Mouse (Mus musculus) cerebellum, adult 2 months (tissue): ENCODE measurements at regions not wholly inside any gene's neighbourhood (a gene's known extent, or its start where the extent isn't known, plus 50 kb on each side); places are given as distances from the start of the nearest gene placed in this dataset.

Experiments
- DNase-seq, 2 experiments: peaks; one replicate each; pipeline ENCODE4 v3.0.0; 2021
- H3K27ac ChIP-seq: fragments of 200-500 bp; 2 replicates; pipeline ENCODE4 v1.5.1; 2012; ENCODE audit warnings: low read length, control low read depth, inconsistent platforms; ENCODE audit not compliant: insufficient read depth
- H3K27me3 ChIP-seq: fragments of 200-500 bp; 2 replicates; pipeline ENCODE4 v1.6.1; 2012; ENCODE audit warnings: inconsistent platforms, mild to moderate bottlenecking, low read length, moderate library complexity; ENCODE audit not compliant: control insufficient read depth, insufficient read depth
- H3K4me1 ChIP-seq: fragments of 200-500 bp; 2 replicates; pipeline ENCODE4 v1.6.1; 2011; ENCODE audit warnings: low read length; ENCODE audit not compliant: control insufficient read depth, insufficient read depth
- H3K4me3 ChIP-seq: fragments of 200-500 bp; replicated peaks from 2 replicates; pipeline ENCODE3; 2011; ENCODE audit warnings: mild to moderate bottlenecking, low read depth, low read length, control low read depth; ENCODE audit not compliant: insufficient read depth
- CTCF ChIP-seq: fragments of 200-500 bp; IDR thresholded peaks from 2 replicates; pipeline ENCODE4 v1.5.1; 2011; ENCODE audit warnings: low read depth, mild to moderate bottlenecking, control low read depth, low read length, moderate library complexity, borderline replicate concordance; ENCODE audit not compliant: insufficient read depth
- POLR2A ChIP-seq: fragments of 200-500 bp; IDR thresholded peaks from 2 replicates; pipeline ENCODE4 v1.6.1; 2011; ENCODE audit warnings: low read length, control low read depth, borderline replicate concordance; ENCODE audit not compliant: insufficient read depth
- WGBS: fragments of 180-500 bp; shearing (Covaris S2); methylation state at CpG from one replicate; pipeline ENCODE4 v1.1.7; 2018; 5-methylcytosine and 5-hydroxymethylcytosine counted together

DNA sequence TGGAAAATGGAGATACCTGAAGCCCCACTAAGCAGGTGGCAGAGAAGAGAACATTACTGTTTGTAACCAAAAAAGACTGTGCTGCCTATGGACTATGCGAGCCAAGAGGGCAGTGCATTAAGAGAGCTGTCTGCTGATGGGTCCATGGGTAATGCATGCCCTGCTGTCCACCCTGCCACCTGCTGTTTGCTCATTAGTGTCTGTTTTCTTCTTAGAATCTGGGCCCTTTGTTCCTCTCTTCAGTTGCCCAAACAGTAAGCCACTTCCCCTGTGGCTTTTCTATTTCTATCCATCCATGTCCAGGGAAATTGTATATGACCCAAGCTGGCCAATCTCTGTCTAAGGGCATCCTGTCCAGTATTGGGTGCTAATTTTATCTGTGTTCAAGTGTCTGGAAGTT is 901.2 kb upstream of the Fam160b2 start:
- peak in 1 of 2 experiments; percentile 2 for DNase-seq
- H3K4me1 ChIP-seq: no peaks in the 10 kb centered on the region
- no peak overlapping the region for H3K4me3 ChIP-seq
- TF ChIP-seq POLR2A (no peak), CTCF (no peak)
- no peak overlapping the region for H3K27ac ChIP-seq
- WGBS: 59% methylated on average over 1 of the region's 1 CpGs
- no peaks in the 10 kb centered on the region for H3K27me3 ChIP-seq

DNA sequence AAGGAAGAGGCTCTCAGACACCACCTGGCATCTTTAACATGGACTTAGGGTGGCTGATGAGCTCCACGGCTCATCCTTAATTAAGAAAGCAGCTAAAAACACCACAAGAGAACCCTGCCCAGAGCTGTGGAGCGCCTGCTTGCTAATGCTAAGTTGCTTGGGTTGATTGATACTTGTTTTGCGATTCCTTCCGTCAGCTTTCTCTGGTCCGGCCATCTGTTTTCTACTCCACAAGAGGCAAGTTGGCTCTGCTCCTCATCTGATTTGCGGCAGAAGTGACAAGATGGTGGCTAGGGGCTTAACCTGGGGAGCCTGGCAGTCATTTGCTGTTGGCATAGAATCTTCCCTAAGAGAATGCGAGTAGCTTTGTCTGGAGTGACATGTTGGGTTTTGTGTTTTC is 891.6 kb upstream of the Fam160b2 start:
- DNase-seq: peak in 1 of 2 experiments; percentile 16
- Histone ChIP-seq H3K27ac (no peak overlapping the region), H3K4me3 (no peak overlapping the region), H3K4me1 (no peaks in the 10 kb centered on the region), H3K27me3 (no peaks in the 10 kb centered on the region)
- TF ChIP-seq POLR2A (no peak), CTCF (no peak)
- WGBS: 16% methylated on average over 7 of the region's 7 CpGs

DNA sequence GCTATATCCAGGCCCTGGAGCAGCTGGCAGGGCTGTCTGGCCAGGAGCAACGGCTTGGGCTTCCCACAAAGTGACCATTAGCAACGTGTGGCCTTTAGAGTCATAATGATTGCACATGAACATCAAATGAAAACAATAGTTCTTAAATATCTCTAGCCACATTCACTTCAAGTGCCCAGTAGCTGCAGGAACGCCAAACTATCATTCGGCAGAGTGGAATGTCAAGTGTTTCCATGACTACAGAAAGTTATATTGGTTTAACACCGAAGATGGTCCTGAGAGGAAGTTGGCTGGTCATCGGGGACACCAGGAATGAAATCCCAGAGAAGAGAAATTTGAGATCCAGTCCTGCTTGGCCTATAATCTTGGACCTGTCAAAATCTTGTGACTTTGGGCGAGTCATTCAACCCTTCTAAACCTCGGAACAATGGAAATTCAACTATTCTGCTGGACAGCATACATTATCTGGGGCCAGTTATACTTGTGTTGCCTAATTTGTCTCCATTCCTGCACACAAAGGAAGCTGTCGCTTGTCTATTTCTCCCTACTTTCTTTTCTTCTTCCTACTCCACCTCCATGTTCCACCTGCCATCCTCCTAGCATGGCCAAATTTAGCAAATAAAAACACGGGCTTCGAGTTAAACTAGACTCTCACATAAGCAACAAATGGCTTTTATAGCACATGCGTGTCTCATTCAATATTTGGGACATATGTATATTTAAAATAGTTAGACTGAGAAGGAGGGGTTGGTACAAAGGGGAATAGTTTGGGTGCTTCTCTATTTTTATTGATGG is 886.7 kb upstream of the Fam160b2 start:
- Histone ChIP-seq H3K4me1 (no peaks in the 10 kb centered on the region), H3K27me3 (no peaks in the 10 kb centered on the region), H3K4me3 (no peak overlapping the region), H3K27ac (no peak overlapping the region)
- 83% methylated on average over 12 of the region's 12 CpGs for WGBS
- no peak for TF ChIP-seq CTCF
- no peak for TF ChIP-seq POLR2A
- no peak for DNase-seq

DNA sequence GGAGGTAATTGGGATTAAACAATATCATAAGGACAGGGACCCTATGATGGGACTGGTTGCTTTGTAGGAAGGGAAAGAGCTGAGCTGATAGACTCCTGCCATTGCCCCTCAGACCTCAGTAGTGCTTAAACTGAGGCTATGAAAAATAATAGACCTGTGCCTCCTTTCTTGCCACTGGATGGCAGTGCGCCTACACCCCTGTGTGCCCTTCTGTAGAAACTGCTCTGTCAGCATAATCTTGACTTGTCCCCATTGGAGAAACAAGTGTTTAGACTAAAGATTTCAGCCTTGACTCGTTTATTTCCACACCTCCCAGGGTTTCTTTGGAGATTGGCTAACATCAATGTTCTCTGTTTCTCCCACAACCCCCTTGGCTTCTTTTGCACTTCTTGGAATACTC is 876.0 kb upstream of the Fam160b2 start:
- TF ChIP-seq POLR2A (no peak), CTCF (peak; percentile 48; the same call in 1 of the 2 replicates)
- H3K27me3 ChIP-seq: no peaks in the 10 kb centered on the region

DNA sequence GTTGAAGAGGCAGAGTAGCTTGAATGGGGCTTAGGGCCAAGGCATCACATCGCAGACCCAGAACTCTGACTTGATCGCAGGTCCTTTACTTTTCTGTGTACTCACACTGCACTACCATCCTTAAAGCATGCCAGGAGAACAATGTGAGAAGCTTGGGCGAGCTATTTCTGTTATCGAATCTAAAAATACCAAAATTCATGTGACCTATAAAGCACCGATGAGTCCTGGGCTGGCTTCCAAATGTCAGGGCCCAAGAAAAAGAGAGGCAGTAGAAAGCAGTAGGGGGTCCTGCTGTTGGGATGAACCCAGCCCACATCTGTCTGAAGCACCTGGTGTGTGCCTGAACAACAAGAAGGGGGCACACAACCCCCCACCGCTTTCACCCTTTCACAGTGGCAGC is 874.3 kb upstream of the Fam160b2 start:
- no peak overlapping the region for H3K4me3 ChIP-seq
- no peak overlapping the region for H3K27ac ChIP-seq
- H3K4me1 ChIP-seq: peaks cover 4% of the 10 kb centered on the region; the same call in 1 of the 2 replicates
- H3K27me3 ChIP-seq: no peaks in the 10 kb centered on the region
- WGBS: 18% methylated on average over 6 of the region's 6 CpGs
- DNase-seq: peak; percentile 22 to 36
- no peak for TF ChIP-seq CTCF
- no peak for TF ChIP-seq POLR2A

More for the DNA sequence above, 876.0 kb upstream of the Fam160b2 start:
- DNase-seq: no peak
- WGBS: 56% methylated on average over 2 of the region's 2 CpGs
- H3K27ac ChIP-seq: no peak overlapping the region
- no peak overlapping the region for H3K4me3 ChIP-seq
- peaks cover 4% of the 10 kb centered on the region; the same call in 1 of the 2 replicates for H3K4me1 ChIP-seq

DNA sequence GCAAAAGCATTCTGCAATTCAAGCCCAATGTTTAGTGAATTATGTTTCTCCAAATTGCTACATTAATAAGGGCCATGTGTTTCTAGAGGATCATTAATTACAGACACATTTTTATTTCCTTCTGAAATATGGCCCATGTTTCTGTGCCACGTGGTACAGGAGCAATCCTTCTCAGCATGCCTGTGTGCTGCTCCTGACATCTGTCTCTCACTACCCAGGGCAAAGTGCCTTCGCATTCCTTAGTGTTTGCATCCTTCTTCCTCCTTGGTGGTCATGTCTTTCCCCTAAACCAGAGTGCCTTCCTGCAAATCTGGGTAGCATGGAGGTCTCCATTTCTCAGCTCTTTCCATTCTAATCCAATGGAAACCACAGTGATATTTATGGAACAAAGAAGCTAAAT is 832.7 kb upstream of the Fam160b2 start:
- no peaks in the 10 kb centered on the region for H3K27me3 ChIP-seq
- TF ChIP-seq CTCF (no peak), POLR2A (no peak)
- H3K4me3 ChIP-seq: no peak overlapping the region
- WGBS: 45% methylated on average over 2 of the region's 2 CpGs
- no peaks in the 10 kb centered on the region; the same call in 1 of the 2 replicates for H3K4me1 ChIP-seq
- no peak for DNase-seq
- no peak overlapping the region for H3K27ac ChIP-seq
